Mouse (Mus musculus) liver, embryonic 14.5 days (tissue): ENCODE results near the gene Mcfd2.

Experiments
- CTCF ChIP-seq: IDR thresholded peaks from 2 replicates; pipeline ENCODE4 v1.5.1; 2016; ENCODE audit warnings: antibody characterized with exemption, low read depth, control low read depth
- EP300 ChIP-seq: IDR thresholded peaks from 2 replicates; pipeline ENCODE4 v1.6.1; 2016; ENCODE audit warnings: antibody characterized with exemption, low read depth

DNA sequence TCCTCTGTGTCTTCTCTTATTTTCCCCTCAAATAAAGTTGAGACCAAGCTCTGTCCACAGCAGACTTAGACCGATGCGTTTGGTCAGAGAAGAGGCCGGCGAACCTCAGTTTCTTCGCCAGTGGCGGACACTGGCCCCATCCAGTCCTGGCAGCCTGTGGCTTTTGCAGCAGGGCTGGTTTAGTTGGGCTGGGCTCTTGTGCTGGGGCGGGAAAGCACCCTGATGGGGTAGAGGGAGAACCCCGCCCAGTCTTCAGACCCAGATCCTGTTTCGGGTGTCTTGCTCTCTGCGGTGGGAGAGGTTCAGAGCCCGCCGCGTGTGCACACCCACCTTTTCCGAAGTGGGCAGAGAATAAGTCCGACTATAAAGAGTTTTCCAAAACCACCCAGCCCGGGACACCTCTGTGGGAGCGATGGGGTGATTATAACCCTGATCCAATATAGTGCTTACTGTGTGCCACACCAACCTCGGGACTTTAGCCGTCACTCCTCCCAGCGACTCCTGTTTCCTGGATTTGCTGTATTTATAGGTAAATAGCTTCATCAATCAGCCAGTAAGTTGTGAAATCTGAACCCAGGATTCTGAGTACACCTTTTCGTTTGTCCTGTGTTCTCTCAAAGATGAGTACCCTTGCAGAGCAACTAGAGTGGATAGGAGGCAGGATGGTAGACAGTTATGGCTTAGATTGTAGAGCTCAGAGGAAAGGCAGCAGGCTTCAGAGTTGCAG lies 18.2 kb upstream of the Mcfd2 start:
- TF ChIP-seq EP300 (no peak), CTCF (no peak)
